Mouse (Mus musculus) heart, adult 2 months (tissue): ENCODE measurements around the gene Exosc2. TPM values are rescaled to one million over a fixed set of nuclear protein-coding genes. Genes with fewer than 3 reads are reported as not detected.

Source experiments
- DNase-seq, 2 experiments: peaks; one replicate each; pipeline ENCODE4 v3.0.0; 2021
- H3K27ac ChIP-seq: fragments of 200-600 bp; 2 replicates; pipeline ENCODE4 v1.8.1; 2022
- H3K27me3 ChIP-seq: fragments of 200-500 bp; 2 replicates; pipeline ENCODE4 v1.6.1; 2012; ENCODE audit warnings: mild to moderate bottlenecking, low read length, inconsistent platforms, mixed read lengths; ENCODE audit not compliant: control insufficient read depth, insufficient read depth
- H3K36me3 ChIP-seq: fragments of 200-500 bp; 2 replicates; pipeline ENCODE4 v1.6.1; 2012; ENCODE audit warnings: low read length, inconsistent platforms; ENCODE audit not compliant: control insufficient read depth, insufficient read depth
- H3K4me1 ChIP-seq: fragments of 200-500 bp; 2 replicates; pipeline ENCODE4 v1.6.1; 2011; ENCODE audit warnings: low read length; ENCODE audit not compliant: control insufficient read depth, insufficient read depth
- H3K4me3 ChIP-seq: fragments of 200-600 bp; 2 replicates; pipeline ENCODE4 v1.8.1; 2022
- H3K79me2 ChIP-seq: fragments of 200-500 bp; replicated peaks from 2 replicates; pipeline ENCODE4 v1.6.1; 2012; ENCODE audit warnings: mild to moderate bottlenecking, inconsistent platforms, low read length, moderate library complexity, mixed read lengths; ENCODE audit not compliant: control insufficient read depth, insufficient read depth
- H3K9ac ChIP-seq: fragments of 200-500 bp; 2 replicates; pipeline ENCODE4 v1.6.1; 2012; ENCODE audit warnings: low read depth, mild to moderate bottlenecking, control low read depth, inconsistent platforms, low read length, mixed read lengths
- CTCF ChIP-seq: fragments of 200-600 bp; IDR thresholded peaks from 2 replicates; pipeline ENCODE4 v1.8.1; 2022; ENCODE audit warnings: antibody characterized with exemption, mild to moderate bottlenecking, moderate library complexity
- EP300 ChIP-seq: fragments of 200-500 bp; IDR thresholded peaks from 2 replicates; pipeline ENCODE4 v1.6.1; 2011; ENCODE audit warnings: low read depth, low read length, control low read depth; ENCODE audit not compliant: insufficient read depth
- POLR2A ChIP-seq: fragments of 200-500 bp; IDR thresholded peaks from 2 replicates; pipeline ENCODE4 v1.6.1; 2011; ENCODE audit warnings: mild to moderate bottlenecking, low read depth, low read length, control low read depth; ENCODE audit not compliant: insufficient read depth
- WGBS: fragments of 180-500 bp; shearing (Covaris S2); methylation state at CpG from one replicate; pipeline ENCODE4 v1.1.7; 2018; 5-methylcytosine and 5-hydroxymethylcytosine counted together
- intact Hi-C: fragments of 180-260 bp; cut with DNase I; formaldehyde crosslinking; loops from one replicate; pipeline ENCODE4 v1.15.1; 2025
- polyA plus RNA-seq: library from polyadenylated mRNA; depleted of rRNA; stranded (reverse); fragments of >200 nt; gene quantifications from 2 replicates; pipeline ENCODE4 v1.2.3, GENCODE M21; 2012
- total RNA-seq, 2 experiments: library from RNA; stranded (reverse); gene quantifications; 2 replicates each; pipeline ENCODE4 v1.2.3; 2021

Exosc2 gene
- total and polyA plus RNA-seq, 3 experiments = 5.5 to 9.0 (median 8.7) TPM

DNA sequence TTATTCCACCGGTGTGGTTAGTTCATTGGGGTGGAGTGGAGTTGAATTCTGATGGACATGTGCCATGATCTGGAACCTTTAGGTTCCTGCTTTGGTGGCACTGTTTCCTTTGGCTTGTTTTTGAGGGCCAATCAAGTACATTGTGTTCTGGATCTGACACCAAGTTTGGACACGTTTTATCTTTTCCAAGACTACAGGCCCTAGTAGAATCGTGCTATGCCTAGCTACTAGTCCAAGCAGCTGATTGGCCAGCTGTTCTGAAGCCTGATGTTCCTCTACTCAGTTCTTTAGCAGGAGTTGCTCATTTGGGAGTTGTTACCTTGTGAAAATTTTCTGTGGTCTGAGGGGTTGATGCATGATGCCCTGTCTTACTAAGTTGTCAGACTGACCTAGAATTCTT lies 43.3 kb downstream of the Exosc2 start:
- Histone ChIP-seq H3K9ac (no peak overlapping the region), H3K4me1 (peaks cover 4% of the 10 kb centered on the region), H3K4me3 (no peak overlapping the region), H3K79me2 (peaks cover 2% of the 10 kb centered on the region; the same call in 1 of the 2 replicates), H3K27me3 (no peaks in the 10 kb centered on the region), H3K27ac (no peak overlapping the region), H3K36me3 (no peaks in the 10 kb centered on the region)
- TF ChIP-seq POLR2A = no peak
- WGBS = 45% methylated on average over 3 of the region's 3 CpGs
- intact Hi-C loops = no loop called here
- DNase-seq = no peak

DNA sequence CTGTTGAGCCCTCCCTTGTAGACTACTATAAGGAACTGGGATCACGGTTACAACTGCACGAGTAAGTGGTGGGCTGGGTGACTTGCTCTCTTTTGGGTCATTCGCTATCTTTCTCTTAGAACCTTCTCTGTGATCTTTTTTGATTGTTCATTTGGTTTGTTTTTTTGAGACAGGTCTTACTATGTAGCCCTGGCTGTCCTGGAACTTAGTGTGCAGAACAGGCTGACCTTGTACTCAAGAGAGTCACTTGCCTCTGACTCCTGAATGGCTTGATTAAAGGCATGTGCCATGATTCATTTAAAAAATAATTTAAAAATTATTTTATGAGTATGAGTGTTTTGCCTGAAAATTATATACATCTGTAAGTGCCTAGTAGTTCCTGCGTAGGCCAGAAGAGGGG lies 44.3 kb downstream of the Exosc2 start:
- no peak for DNase-seq
- H3K36me3 ChIP-seq = no peaks in the 10 kb centered on the region
- H3K27me3 ChIP-seq = no peaks in the 10 kb centered on the region
- no peak overlapping the region for H3K4me3 ChIP-seq
- H3K27ac ChIP-seq = no peak overlapping the region
- TF ChIP-seq CTCF (no peak), EP300 (no peak), POLR2A (no peak)
- no peak overlapping the region for H3K9ac ChIP-seq
- H3K4me1 ChIP-seq = peaks cover 4% of the 10 kb centered on the region
- WGBS = 98% methylated on average over 4 of the region's 4 CpGs
- peaks cover 2% of the 10 kb centered on the region; the same call in 1 of the 2 replicates for H3K79me2 ChIP-seq
- intact Hi-C loops = no loop called here

DNA sequence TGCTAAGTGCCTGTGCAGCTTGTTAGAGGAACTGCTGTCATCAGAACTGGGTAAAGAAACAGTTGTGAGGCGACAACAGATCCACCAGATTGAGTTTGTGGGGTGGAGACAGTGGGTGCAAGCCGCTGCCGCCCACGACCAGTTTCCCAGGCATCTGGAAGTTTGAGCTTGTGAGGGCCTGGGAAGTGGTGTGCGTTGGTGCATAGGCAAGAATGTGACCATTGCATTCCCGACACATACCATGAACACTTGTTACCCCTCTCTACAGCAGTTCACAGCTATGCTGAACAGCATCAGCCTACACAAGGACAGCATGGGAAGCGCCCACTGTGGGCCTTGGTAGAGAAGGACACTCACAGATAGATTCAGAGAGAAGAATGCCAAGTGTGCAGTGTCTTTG lies 45.5 kb downstream of the Exosc2 start:
- Histone ChIP-seq H3K27me3 (no peaks in the 10 kb centered on the region), H3K9ac (no peak overlapping the region), H3K4me3 (no peak overlapping the region), H3K27ac (no peak overlapping the region), H3K4me1 (peaks cover 4% of the 10 kb centered on the region), H3K79me2 (no peaks in the 10 kb centered on the region; the same call in 1 of the 2 replicates), H3K36me3 (no peaks in the 10 kb centered on the region)
- DNase-seq = no peak
- TF ChIP-seq POLR2A = no peak
- 72% methylated on average over 7 of the region's 7 CpGs for WGBS
- intact Hi-C loops = no loop called here

DNA sequence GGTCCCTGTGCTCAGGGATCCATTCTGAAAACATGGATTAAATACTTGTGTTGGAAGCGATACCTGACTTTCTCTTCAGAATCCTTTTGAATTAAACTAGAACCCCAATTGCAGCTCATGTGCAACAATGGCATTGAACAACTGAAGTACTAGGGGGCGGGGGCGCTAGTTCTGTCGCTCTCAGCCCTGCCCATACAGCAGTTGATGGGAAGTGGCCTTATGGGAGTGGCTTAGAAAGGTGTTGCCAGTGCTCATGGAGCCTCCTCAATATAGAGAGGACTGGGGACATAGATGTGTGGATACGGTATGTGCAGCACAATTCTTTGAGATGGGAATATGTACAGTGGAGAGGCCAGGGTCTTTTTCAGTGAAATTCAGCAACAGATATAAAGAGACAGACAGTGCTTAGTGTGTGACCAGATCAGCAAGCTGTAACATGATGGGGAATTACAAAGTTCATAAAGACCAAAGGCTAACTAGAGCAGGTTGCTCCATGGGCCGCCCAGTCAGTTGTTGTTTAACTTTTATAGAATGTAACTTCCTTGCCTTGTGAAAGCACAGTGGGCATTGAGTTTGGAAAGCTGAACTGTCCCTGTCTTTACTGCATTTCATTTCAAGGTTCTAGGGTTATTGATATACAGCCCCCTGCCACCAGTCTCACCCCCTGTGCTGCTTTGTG lies 48.8 kb downstream of the Exosc2 start:
- Histone ChIP-seq H3K79me2 (no peaks in the 10 kb centered on the region; the same call in 1 of the 2 replicates), H3K27ac (no peak overlapping the region), H3K4me3 (no peak overlapping the region), H3K36me3 (no peaks in the 10 kb centered on the region), H3K9ac (no peak overlapping the region), H3K4me1 (no peaks in the 10 kb centered on the region), H3K27me3 (no peaks in the 10 kb centered on the region)
- DNase-seq = no peak
- intact Hi-C loops = no loop called here
- 90% methylated on average over 6 of the region's 6 CpGs for WGBS
- TF ChIP-seq POLR2A (no peak), CTCF (no peak), EP300 (no peak)

DNA sequence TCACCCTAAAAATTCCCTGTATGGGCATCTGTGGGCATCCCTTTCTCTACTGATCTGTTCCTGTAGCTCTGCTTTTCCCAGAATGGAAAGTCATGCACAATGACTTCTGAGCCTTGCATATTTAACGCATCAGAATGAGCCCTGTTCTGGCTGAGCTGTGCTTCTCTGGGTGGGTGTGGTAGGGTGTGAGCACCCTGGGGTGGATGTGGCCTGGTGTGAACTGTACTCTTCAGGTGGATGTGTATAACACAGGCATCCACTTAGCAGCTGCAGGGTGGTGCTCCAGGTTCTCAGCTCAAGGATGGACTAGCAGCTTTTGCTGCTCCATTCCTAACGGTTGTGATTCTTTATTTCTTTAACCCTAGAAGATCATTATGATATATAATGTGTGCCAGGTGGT lies 49.4 kb downstream of the Exosc2 start:
- no peak for DNase-seq
- TF ChIP-seq CTCF (no peak), EP300 (no peak), POLR2A (no peak)
- no peak overlapping the region for H3K4me3 ChIP-seq
- no peaks in the 10 kb centered on the region; the same call in 1 of the 2 replicates for H3K79me2 ChIP-seq
- intact Hi-C loops = loop anchor here (5.0 kb wide), 1 partner anchor 62 kb away; no protein-coding TSS in a partner anchor
- no peak overlapping the region for H3K9ac ChIP-seq
- WGBS = 69% methylated on average over 2 of the region's 2 CpGs
- H3K27me3 ChIP-seq = no peaks in the 10 kb centered on the region
- no peak overlapping the region for H3K27ac ChIP-seq
- H3K4me1 ChIP-seq = no peaks in the 10 kb centered on the region
- no peaks in the 10 kb centered on the region for H3K36me3 ChIP-seq

DNA sequence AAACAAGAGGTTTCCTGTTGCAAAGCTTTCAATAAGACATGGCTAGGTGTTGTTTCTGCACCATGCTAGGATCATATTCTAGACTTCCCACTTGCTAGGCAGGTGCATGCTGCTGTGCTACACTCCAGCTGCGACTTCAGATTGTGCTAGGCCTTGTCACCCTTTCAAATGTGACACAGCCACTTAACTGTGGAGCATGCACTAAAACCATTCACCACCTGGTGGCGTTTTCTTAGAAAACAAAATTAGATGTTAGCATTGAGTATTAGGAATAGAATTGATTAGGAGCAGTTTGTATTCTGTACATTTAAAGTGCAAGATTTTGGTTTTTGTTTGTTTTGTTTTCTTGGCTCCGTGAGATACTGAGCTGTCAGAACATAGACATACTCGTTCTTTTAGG lies 50.3 kb downstream of the Exosc2 start:
- Histone ChIP-seq H3K27ac (no peak overlapping the region), H3K9ac (no peak overlapping the region), H3K79me2 (peaks cover 1% of the 10 kb centered on the region; the same call in 1 of the 2 replicates), H3K36me3 (no peaks in the 10 kb centered on the region), H3K4me1 (no peaks in the 10 kb centered on the region), H3K4me3 (no peak overlapping the region), H3K27me3 (no peaks in the 10 kb centered on the region)
- 63% methylated on average over 4 of the region's 4 CpGs for WGBS
- intact Hi-C loops = loop anchor here (5.0 kb wide), 1 partner anchor 62 kb away; no protein-coding TSS in a partner anchor
- no peak for DNase-seq
- TF ChIP-seq POLR2A (no peak), CTCF (peak; percentile 68)
